Mouse (Mus musculus) liver, embryonic 12.5 days (tissue): Measurements from ENCODE around the gene Irf2bp2. TPM values are rescaled to one million over a fixed set of nuclear protein-coding genes. Genes with fewer than 3 reads are reported as not detected.

Source experiments
- ATAC-seq: fragments of 200-750 bp; cut with Nextera tagmentation; 2 replicates; pipeline ENCODE4 v1.8.0; 2017; ENCODE audit warnings: moderate number of reproducible peaks, mild to moderate bottlenecking, moderate library complexity
- H3K27ac ChIP-seq: fragments of 300-500 bp; sonication (generic); 2 replicates; pipeline ENCODE4 v1.5.1; 2016; ENCODE audit warnings: mild to moderate bottlenecking
- H3K27me3 ChIP-seq: fragments of 300-500 bp; sonication (generic); replicated peaks from 2 replicates; pipeline ENCODE4 v1.6.1; 2016; ENCODE audit warnings: mild to moderate bottlenecking, moderate library complexity
- H3K36me3 ChIP-seq: fragments of 300-500 bp; sonication (generic); 2 replicates; pipeline ENCODE4 v1.6.1; 2016; ENCODE audit warnings: mild to moderate bottlenecking, moderate library complexity
- H3K4me1 ChIP-seq: fragments of 300-500 bp; sonication (generic); 2 replicates; pipeline ENCODE4 v1.6.1; 2016
- H3K4me2 ChIP-seq: fragments of 300-500 bp; sonication (generic); 2 replicates; pipeline ENCODE4 v1.6.1; 2016; ENCODE audit warnings: mild to moderate bottlenecking, moderate library complexity
- H3K4me3 ChIP-seq: fragments of 300-500 bp; sonication (generic); 2 replicates; pipeline ENCODE4 v1.5.1; 2016; ENCODE audit warnings: mild to moderate bottlenecking, moderate library complexity
- H3K9ac ChIP-seq: fragments of 300-500 bp; sonication (generic); 2 replicates; pipeline ENCODE4 v1.6.1; 2016; ENCODE audit warnings: mild to moderate bottlenecking, moderate library complexity
- H3K9me3 ChIP-seq: fragments of 300-500 bp; sonication (generic); replicated peaks from 2 replicates; pipeline ENCODE4 v1.6.1; 2016; ENCODE audit warnings: mild to moderate bottlenecking, moderate library complexity
- WGBS: fragments of 180-500 bp; shearing (Covaris S2); methylation state at CpG from one replicate; pipeline ENCODE4 v1.1.7; 2016; ENCODE audit not compliant: insufficient replicate concordance; 5-methylcytosine and 5-hydroxymethylcytosine counted together
- polyA plus RNA-seq: library from polyadenylated mRNA; unstranded; fragments of >200 nt; fragmentation: Nextera tagmentation; extraction: Ambion mirVana; gene quantifications from 2 replicates; pipeline ENCODE4 v1.2.1, GENCODE M21; 2016

The Irf2bp2 gene
- 5.5 and 5.6 TPM in 2 replicates for polyA plus RNA-seq

GRCm38 (mm10) chr8:126593889-126594480 is at the start of gene Irf2bp2:
TSS of gene Irf2bp2 (minus strand) at chr8:126593986.
- peak; percentile 65 for ATAC-seq
- Histone ChIP-seq H3K4me1 (peaks cover 65% of the 10 kb centered on the region), H3K27me3 (no peaks in the 10 kb centered on the region), H3K9me3 (no peaks in the 10 kb centered on the region), H3K4me3 (peak within 1 kb of the TSS; percentile 96), H3K9ac (peak within 1 kb of the TSS; percentile 98), H3K27ac (peak within 1 kb of the TSS; percentile 97), H3K36me3 (peaks cover 23% of the 10 kb centered on the region), H3K4me2 (peak within 1 kb of the TSS; percentile 96)
- whole genome bisulfite sequencing = under 1% methylated on average over 44 of the region's 56 CpGs

GRCm38 (mm10) chr8:126642665-126643064 is 48.9 kb upstream of the Irf2bp2 start:
- H3K36me3 ChIP-seq = no peaks in the 10 kb centered on the region
- no peak overlapping the region for H3K27ac ChIP-seq
- no peaks in the 10 kb centered on the region for H3K9me3 ChIP-seq
- ATAC-seq = no peak
- no peaks in the 10 kb centered on the region; the same call in 1 of the 2 replicates for H3K27me3 ChIP-seq
- peaks cover 18% of the 10 kb centered on the region for H3K4me1 ChIP-seq
- 76% methylated on average over 4 of the region's 4 CpGs for WGBS
- no peak overlapping the region for H3K9ac ChIP-seq
- no peak overlapping the region for H3K4me2 ChIP-seq
- H3K4me3 ChIP-seq = no peak overlapping the region

GRCm38 (mm10) chr8:126641568-126642295 is 47.9 kb upstream of the Irf2bp2 start:
- Histone ChIP-seq H3K4me1 (peaks cover 9% of the 10 kb centered on the region), H3K27ac (no peak overlapping the region), H3K9ac (no peak overlapping the region), H3K9me3 (no peaks in the 10 kb centered on the region), H3K36me3 (no peaks in the 10 kb centered on the region), H3K4me3 (no peak overlapping the region), H3K4me2 (no peak overlapping the region), H3K27me3 (no peaks in the 10 kb centered on the region; the same call in 1 of the 2 replicates)
- no peak for ATAC-seq
- 58% methylated on average over 3 of the region's 3 CpGs for WGBS

- H3K9ac ChIP-seq = no peak overlapping the region
- 71% methylated on average over 3 of the region's 3 CpGs for WGBS
- no peak overlapping the region for H3K4me3 ChIP-seq
- H3K27me3 ChIP-seq = peaks cover 3% of the 10 kb centered on the region
- 0 out of 2 replicates have a peak, but pooled peaks cover 5% of the 10 kb centered on the region for H3K4me1 ChIP-seq
- no peaks in the 10 kb centered on the region for H3K9me3 ChIP-seq
- H3K27ac ChIP-seq = no peak overlapping the region
- H3K4me2 ChIP-seq = no peak overlapping the region
- no peaks in the 10 kb centered on the region for H3K36me3 ChIP-seq
- ATAC-seq = no peak
These were observed 45.4 kb upstream of the Irf2bp2 start for GRCm38 (mm10) chr8:126639161-126639560.

- Histone ChIP-seq H3K4me1 (0 out of 2 replicates have a peak, but pooled peaks cover 5% of the 10 kb centered on the region), H3K4me3 (no peak overlapping the region), H3K9me3 (no peaks in the 10 kb centered on the region), H3K27ac (no peak overlapping the region), H3K9ac (no peak overlapping the region), H3K27me3 (peaks cover 3% of the 10 kb centered on the region), H3K36me3 (no peaks in the 10 kb centered on the region), H3K4me2 (no peak overlapping the region)
- no peak for ATAC-seq
- WGBS = 66% methylated on average over 8 of the region's 8 CpGs
These were observed 44.2 kb upstream of the Irf2bp2 start for GRCm38 (mm10) chr8:126638027-126638426.

- no peak overlapping the region for H3K4me2 ChIP-seq
- peaks cover 16% of the 10 kb centered on the region for H3K9me3 ChIP-seq
- H3K4me1 ChIP-seq = no peaks in the 10 kb centered on the region
- no peak overlapping the region for H3K9ac ChIP-seq
- H3K27me3 ChIP-seq = peaks cover 3% of the 10 kb centered on the region
- no peak overlapping the region for H3K27ac ChIP-seq
- WGBS = 60% methylated on average over 6 of the region's 6 CpGs
- no peaks in the 10 kb centered on the region for H3K36me3 ChIP-seq
- no peak overlapping the region for H3K4me3 ChIP-seq
- no peak for ATAC-seq
These were observed 40.8 kb upstream of the Irf2bp2 start for GRCm38 (mm10) chr8:126634541-126635048.

GRCm38 (mm10) chr8:126628616-126629015 is 34.8 kb upstream of the Irf2bp2 start:
- H3K9me3 ChIP-seq = peaks cover 16% of the 10 kb centered on the region
- H3K27ac ChIP-seq = no peak overlapping the region
- H3K4me3 ChIP-seq = no peak overlapping the region
- 61% methylated on average over 3 of the region's 3 CpGs for WGBS
- no peak overlapping the region for H3K4me2 ChIP-seq
- H3K36me3 ChIP-seq = no peaks in the 10 kb centered on the region
- H3K9ac ChIP-seq = no peak overlapping the region
- ATAC-seq = no peak
- peaks cover 4% of the 10 kb centered on the region; the same call in 1 of the 2 replicates for H3K4me1 ChIP-seq
- H3K27me3 ChIP-seq = no peaks in the 10 kb centered on the region

- WGBS = 74% methylated on average over 11 of the region's 11 CpGs
- Histone ChIP-seq H3K4me2 (no peak overlapping the region), H3K27me3 (no peaks in the 10 kb centered on the region), H3K9ac (no peak overlapping the region), H3K9me3 (peaks cover 12% of the 10 kb centered on the region), H3K4me3 (no peak overlapping the region), H3K27ac (no peak overlapping the region), H3K36me3 (no peaks in the 10 kb centered on the region), H3K4me1 (peaks cover 4% of the 10 kb centered on the region; the same call in 1 of the 2 replicates)
- ATAC-seq = no peak
These were observed 32.6 kb upstream of the Irf2bp2 start for GRCm38 (mm10) chr8:126626415-126626814.

GRCm38 (mm10) chr8:126622111-126622795 is 28.5 kb upstream of the Irf2bp2 start:
- Histone ChIP-seq H3K4me3 (no peak overlapping the region), H3K4me2 (no peak overlapping the region), H3K9ac (no peak overlapping the region), H3K27me3 (no peaks in the 10 kb centered on the region), H3K36me3 (no peaks in the 10 kb centered on the region), H3K9me3 (no peaks in the 10 kb centered on the region), H3K4me1 (peaks cover 4% of the 10 kb centered on the region; the same call in 1 of the 2 replicates), H3K27ac (no peak overlapping the region)
- WGBS = 72% methylated on average over 9 of the region's 9 CpGs
- ATAC-seq = no peak

GRCm38 (mm10) chr8:126620721-126621120 is 26.9 kb upstream of the Irf2bp2 start:
- H3K4me3 ChIP-seq = no peak overlapping the region
- H3K4me1 ChIP-seq = peaks cover 11% of the 10 kb centered on the region
- no peak for ATAC-seq
- no peaks in the 10 kb centered on the region for H3K36me3 ChIP-seq
- no peak overlapping the region for H3K9ac ChIP-seq
- no peaks in the 10 kb centered on the region for H3K27me3 ChIP-seq
- no peak overlapping the region for H3K27ac ChIP-seq
- 58% methylated on average over 3 of the region's 3 CpGs for WGBS
- H3K4me2 ChIP-seq = no peak overlapping the region
- H3K9me3 ChIP-seq = no peaks in the 10 kb centered on the region

- Histone ChIP-seq H3K36me3 (no peaks in the 10 kb centered on the region), H3K27ac (no peak overlapping the region), H3K9me3 (no peaks in the 10 kb centered on the region), H3K4me2 (no peak overlapping the region), H3K4me1 (peaks cover 21% of the 10 kb centered on the region), H3K4me3 (no peak overlapping the region), H3K27me3 (no peaks in the 10 kb centered on the region), H3K9ac (no peak overlapping the region)
- ATAC-seq = no peak
- WGBS = 80% methylated on average over 6 of the region's 6 CpGs
These were observed 25.7 kb upstream of the Irf2bp2 start for GRCm38 (mm10) chr8:126619487-126619886.

GRCm38 (mm10) chr8:126617665-126618064 is 23.9 kb upstream of the Irf2bp2 start:
- no peak overlapping the region for H3K4me2 ChIP-seq
- ATAC-seq = no peak
- peaks cover 32% of the 10 kb centered on the region for H3K4me1 ChIP-seq
- H3K36me3 ChIP-seq = no peaks in the 10 kb centered on the region
- no peak overlapping the region for H3K27ac ChIP-seq
- no peak overlapping the region for H3K9ac ChIP-seq
- no peaks in the 10 kb centered on the region for H3K27me3 ChIP-seq
- WGBS = 80% methylated on average over 5 of the region's 5 CpGs
- H3K9me3 ChIP-seq = no peaks in the 10 kb centered on the region
- H3K4me3 ChIP-seq = no peak overlapping the region
